Mouse (Mus musculus): ENCODE results near the gene Mipol1.
A peak's percentile ranks its signal among the peaks of the same experiment; 100 is the strongest.
"Not testable (repeated sequence)": the region's sequence is repeated elsewhere in the genome, so short reads cannot be mapped to it uniquely, and the experiment has no call there.

Mipol1 gene

DNA sequence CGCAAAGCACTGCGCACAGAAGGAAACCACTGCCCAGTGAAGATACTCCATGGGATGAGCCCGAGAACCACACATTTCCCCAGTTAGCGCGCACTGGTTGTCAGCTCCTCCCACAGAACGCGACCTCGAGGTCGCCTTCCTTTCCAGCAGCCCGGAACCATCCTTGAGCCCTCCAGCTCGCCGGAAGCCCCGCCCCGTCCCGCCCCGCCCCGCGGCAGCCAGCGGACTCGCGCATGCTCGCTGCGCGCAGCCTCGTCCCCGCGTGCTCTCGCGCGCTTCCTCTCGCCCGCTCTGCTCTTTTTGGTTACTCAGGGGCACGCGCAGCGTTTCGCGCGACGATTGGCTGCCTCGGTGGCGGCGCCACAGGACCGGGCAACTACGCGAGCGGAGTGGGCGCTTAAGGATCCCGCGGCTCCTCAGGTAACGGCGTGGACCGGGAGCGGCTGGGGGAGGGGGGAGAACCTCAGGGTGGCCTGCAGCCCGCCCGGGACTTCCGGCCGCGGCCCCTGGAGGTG lies at the start of gene Mipol1, which contains the start of gene Prps1l3:
TSS of gene Mipol1 (plus strand) at position 236 of the 515 bp plus-strand sequence.
TSS of gene Prps1l3 (plus strand) at position 221 of the 515 bp plus-strand sequence.
- peak; percentile 98 for DNase-seq (ENCODE audit: low read depth, low spot score)

DNA sequence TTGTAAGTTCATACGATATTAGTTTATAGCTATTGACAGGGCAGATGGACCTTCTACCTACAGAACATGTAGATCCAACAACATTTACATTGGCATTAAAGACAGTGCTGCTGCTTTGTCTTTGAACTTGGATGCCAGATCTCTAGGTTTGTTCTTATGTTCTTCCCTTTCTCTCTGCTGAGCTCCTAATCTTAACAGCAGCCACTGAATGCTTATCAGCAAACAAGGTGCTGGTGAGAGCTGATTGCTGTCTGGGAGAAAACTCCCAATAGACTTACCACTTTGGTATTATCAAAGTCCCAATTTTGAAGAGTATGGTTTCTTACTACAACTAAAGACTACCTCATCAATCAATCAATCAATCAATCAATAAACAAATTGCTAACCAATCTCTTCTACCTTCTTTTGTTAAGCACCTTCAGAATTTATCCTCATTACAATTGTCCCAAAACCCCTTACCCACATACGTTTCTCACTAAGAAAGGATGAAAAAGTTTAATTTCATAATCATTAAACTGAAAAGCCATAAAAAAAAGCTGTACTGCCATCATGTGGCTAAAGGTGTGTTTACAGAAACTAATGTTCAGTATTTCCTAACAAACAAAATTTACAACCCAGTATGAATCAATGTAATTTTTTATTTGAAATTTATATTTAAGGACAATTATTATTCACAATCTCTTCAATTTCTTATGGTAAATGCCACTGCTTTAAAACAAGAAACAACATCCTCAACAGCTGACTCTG lies 45.7 kb upstream of the Mipol1 start:
- DNase-seq (ENCODE audit: low read depth, low spot score), result no peak

DNA sequence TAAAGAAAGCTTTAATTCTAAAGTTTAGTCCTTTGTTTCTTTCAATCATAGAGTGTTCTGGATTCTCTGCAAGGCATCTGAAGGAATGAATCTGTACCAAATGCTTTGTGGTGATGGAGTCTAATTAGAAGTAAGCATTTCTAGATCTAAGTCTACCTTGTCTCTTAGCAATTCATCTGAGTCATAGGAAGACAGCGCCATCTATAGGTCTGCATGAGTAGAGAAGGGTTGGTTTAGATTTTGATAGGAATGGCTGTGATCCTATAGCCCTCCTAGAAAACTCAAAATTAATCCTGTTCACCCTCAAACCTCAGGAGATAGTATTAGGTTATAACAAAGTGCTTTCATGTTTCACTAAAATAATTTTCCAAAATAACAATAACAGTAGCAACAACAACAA lies 44.8 kb upstream of the Mipol1 start:
- DNase-seq (ENCODE audit: low read depth, low spot score), result peak; percentile 63

DNA sequence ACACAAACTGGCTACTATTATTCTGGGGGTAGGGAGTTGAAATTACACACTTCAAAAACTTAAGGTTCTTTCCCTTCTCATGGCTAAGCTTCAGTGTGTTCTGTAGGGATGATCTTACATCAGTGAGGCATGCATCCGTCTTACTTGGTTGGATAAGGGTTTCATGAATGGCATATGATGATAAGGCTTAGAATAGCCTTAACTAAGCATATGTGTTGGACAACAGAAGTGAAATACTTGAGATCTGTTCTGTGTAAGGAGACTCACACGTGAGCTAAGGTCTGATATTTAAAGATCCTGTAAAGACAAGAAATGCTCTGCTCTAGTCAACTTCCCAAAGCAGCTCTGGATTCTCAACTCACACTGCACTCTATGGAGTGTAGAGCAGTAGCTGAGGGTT lies 44.1 kb upstream of the Mipol1 start:
- DNase-seq (ENCODE audit: low read depth, low spot score), result no peak

DNA sequence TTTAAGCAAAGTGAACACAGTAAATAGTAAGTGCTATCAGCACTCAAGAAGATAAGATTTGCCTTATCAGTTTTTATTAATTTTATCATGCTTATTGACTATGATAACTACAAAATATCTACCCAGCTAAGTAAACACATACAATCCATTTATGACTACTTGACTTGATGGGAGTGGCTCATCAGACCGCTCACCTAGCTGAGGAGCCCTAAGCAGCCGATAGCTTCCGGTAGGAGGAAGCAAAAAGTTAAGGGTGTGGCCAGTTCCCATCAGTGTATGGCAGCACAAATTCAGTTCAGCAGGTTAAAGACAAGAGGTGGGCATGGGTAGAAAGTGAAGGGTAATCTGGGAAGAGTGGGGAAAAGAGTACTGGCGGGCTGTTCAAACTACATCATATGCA lies 43.2 kb upstream of the Mipol1 start:
- DNase-seq (ENCODE audit: low read depth, low spot score), result no peak

DNA sequence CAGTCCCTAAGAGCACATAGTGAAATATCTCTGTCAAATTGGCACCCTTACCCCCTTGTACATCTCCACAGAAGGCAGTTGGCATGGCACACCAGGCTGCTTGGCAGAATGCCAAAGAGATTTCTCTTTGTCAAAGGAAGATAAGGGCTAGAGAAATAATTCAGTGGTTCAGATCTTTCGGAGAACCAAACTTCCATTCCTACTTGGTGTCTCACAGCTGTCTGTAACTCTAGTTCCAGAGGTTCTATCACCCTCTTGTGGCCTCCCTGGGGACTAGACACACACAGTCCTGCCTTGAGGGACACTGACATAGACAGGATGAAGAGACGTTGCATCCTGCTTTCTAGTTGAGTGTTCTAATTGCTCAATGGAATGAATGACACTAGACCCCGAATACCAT lies 35.6 kb upstream of the Mipol1 start:
- DNase-seq (ENCODE audit: low read depth, low spot score), result peak; percentile 71

DNA sequence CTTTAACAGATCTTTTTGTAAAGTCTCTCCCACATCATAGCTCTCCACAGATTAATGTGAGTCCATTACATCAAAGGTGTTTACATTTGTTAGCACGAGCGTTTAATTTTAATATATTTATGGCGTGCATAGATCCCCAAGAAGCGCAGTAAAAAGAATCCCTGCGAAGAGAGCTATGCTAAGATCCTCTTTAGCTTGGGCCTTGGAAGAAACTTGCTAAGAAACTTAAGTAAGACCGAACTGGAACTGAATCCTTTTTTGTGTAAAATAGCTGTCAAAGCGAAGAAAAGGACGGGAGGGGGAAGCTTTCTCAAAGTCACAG lies 34.0 kb upstream of the Mipol1 start:
- DNase-seq (ENCODE audit: low read depth, low spot score), result no peak

DNA sequence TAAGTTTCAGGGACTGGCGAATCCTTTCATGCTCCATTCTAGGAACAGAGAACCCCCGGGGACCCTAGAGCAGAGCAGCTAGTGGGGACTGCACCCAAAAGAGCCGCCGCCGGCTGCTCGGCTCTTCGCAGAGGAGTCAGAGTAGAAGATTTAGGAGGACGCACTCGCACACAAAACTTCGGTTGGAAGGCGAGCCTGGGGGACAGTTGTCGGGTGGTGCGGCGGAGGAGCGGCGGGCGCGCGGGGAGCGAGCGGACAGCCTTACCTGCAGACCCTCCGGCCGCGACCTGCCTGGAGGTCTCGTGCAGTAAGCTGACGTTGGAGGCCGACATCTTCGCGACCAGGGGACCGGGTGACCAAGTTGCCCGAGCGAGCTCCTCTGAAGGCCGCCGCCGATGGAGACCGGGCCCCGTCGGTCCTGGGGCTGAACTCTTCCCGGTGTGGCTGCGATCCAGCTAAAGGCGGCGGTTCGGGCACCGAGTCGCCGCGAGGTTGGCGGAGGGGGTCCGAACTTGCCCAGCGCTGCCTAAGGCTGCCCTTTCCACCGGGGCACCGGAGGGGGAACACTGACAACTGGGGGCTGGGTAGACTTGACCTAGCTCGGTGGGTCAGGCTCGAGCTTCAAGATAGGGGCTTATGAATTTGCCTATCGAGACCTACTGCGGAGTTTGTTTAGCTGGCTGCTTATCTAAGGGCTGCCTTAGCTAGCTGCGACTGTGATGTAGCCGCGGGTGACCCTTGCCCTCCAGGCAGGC lies 33.4 kb upstream of the Mipol1 start:
- peak; percentile 66 for DNase-seq (ENCODE audit: low read depth, low spot score)

DNA sequence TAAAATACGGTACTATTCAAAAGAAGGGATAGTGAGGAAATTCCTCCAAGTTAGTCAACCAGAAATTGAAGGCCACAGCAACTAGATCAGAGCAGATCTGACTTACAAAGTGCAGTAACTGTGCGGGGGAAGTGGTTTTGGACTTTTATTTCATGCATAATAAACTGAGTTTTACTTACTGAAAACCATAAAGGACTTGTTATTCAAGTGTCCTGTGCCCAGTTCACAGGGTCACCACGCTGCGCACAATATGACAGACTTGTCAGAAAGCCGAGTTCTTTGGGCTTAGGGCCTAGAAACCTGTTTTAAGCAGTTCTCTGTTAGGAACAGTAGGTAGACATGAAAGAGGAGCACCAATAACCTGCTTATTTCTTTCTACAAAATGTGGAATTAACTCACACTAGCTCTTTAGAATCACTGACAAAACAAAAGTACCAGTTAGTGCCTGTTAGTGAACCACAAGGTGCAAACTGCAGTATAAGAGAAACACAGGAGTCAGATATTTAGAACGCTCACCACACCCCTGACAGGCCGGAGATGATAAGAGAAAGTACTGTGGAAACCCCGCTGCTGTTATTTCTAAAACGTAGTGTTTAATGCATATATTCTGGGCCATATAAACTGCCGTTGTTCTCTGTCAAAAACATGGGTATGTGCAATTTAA lies 32.7 kb upstream of the Mipol1 start, which contains the start of gene Slc25a21:
TSS of gene Slc25a21 (minus strand) at position 110 of the 664 bp plus-strand sequence.
- no peak for DNase-seq (ENCODE audit: low read depth, low spot score)

DNA sequence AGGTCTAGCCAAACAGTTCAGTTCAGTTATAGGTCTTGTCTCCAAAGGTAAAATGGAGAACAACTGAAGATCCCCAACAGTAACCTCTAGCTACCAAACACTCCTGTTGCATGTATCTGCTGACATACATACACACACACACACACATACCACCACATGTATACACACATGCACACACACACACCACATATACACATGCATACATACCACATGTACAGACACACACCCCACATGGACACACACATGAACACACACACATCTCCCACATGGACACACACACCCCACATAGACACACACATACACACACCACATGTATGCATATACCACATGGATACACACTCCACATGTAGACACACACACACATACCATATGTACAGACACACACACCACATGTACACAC lies 32.0 kb upstream of the Mipol1 start:
- DNase-seq (ENCODE audit: low read depth, low spot score), result no peak

DNA sequence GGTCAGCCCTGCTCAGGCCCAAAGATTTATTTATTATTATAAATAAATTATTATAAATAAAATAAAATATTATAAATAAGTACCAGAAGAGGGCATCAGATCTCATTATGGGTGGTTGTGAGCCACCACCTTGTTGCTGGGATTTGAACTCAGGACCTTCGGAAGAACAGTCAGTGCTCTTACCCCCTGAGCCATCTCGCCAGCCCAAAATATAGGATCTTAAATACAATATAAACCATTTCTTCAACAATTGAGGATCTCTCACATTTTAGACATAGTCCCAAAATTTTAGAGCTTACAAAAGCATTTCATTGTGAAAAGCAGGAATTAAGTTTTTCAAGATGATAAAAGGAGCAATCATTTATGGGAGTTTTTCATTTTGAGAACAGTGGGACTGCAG lies 30.8 kb upstream of the Mipol1 start:
- DNase-seq (ENCODE audit: low read depth, low spot score), result no peak

DNA sequence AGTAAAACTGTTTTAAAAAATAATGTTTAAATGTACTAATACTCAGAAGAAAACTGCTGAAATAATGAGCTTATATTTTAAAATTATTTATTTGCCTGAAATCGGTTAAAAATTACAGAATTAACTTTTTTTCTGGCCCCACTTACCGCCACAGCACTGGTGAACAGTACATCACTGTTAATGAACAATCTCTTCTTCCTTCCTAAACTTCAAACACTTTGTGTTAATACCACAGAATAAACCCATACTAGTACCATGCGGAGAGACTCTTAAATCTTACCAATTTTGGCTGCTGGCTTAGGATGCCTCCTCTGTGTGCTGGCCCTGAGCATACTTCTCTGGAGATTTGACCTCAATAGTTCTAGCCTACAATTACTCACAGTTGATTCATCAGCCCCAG lies 28.3 kb upstream of the Mipol1 start:
- no peak for DNase-seq (ENCODE audit: low read depth, low spot score)

DNA sequence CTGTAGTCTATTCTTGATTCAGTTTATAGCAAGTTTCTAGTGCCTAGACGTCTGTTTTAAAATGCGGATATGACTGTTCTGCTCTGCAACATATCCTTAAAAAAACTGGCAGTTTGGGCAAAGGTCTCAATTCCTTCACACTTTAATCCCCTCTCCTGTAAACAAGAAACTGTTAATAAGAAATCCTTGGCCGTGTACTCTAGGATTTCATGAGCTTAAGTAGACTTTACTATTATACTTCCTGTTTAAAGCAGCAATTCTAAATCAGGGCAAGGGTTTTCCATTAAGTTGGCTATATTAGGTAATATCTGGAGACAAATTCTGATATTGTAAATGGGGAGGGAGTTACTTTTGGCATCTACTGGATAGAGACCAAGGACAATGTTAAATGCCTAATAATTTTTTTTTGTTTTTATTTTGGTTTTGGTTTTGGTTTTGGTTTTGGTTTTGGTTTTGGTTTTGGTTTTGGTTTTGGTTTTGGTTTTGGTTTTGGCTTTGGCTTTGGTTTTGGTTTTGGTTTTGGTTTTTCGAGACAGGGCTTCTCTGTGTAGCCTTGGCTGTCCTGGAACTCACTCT lies 25.9 kb upstream of the Mipol1 start:
- DNase-seq (ENCODE audit: low read depth, low spot score), result no peak

DNA sequence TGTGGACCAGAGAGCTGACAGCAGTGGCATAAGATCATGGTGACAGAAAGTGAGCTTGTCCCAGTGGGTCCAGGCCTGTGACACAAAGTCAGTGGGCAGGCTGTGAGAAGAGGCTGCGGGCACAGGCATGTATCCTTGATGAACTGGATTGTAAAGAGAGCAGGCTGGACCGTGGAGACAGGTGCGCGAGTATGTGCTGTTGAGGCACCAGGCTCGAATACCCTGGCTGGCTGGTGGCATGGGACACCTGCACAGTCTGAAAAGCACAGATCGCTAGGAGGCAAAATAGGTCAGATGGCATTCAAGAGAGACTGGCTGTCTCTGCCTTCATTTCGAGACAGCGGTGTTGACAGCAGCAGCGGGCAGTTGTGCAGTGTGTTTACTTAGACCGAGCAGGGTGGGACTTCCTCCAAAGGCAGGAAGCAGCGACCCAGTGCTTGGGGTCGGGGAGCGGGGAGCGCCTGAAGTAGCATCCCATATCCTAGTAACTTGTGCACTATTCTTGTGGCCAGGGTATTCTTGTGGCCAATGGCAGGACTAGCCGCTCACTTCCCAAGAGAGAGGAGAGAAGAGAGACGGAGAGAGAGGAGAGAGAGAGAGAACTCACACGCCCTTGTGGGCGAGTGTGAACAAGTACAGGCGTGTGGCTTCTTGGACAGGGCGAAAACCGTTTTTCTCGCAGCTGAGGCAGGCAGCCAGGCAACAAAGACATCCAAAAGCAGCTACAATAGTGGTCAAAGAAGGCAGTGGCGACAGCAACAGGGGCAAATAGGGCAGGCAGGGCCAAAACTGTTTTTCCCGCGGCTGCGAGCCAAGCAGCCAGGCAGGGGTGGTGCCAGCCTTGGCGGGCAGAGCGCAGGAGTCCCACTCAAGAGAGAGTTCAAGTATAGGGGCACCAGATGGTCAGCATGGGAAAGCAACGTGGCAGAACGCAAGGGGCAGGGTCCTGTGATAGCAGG lies 18.6 kb upstream of the Mipol1 start:
- peak; percentile 68 for DNase-seq (ENCODE audit: low read depth, low spot score)

DNA sequence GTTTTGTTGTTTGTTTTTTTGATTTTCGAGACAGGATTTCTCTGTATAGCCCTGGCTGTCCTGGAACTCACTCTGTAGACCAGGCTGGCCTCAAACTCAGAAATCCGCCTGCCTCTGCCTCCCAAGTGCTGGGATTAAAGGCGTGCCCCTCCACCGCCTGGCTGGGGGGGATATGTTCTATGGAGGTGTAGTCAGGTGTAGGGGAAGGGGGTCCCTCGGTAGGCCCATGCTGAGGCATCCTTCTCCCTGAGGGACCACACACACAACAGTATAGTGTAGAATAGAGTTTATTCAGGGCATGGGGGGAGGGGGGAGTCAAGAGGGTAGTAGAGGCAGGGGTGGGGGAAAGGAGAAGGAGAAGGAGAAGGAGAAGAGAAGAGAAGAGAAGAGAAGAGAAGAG lies 17.8 kb upstream of the Mipol1 start:
- DNase-seq (ENCODE audit: low read depth, low spot score), result not testable (repeated sequence)

DNA sequence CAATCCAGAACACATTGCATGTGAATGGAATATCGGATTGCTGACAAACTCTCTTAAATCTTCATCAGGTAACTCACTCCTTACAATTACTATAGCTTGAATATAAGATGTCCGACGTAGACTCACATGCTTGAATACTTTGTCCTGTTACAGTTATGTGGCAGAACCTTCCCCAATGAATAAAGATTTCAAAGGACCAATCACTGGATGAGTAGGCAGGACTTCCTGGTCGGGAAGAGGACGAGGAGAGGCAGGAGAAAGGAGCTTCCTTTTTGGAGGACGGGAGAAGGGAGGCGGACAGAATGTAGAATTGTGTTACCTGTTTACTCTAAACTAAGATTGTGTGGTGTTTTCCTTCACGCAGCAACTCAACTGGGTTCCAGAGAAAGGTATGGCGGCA lies 3.8 kb upstream of the Mipol1 start:
- peak; percentile 68 for DNase-seq (ENCODE audit: low read depth, low spot score)

DNA sequence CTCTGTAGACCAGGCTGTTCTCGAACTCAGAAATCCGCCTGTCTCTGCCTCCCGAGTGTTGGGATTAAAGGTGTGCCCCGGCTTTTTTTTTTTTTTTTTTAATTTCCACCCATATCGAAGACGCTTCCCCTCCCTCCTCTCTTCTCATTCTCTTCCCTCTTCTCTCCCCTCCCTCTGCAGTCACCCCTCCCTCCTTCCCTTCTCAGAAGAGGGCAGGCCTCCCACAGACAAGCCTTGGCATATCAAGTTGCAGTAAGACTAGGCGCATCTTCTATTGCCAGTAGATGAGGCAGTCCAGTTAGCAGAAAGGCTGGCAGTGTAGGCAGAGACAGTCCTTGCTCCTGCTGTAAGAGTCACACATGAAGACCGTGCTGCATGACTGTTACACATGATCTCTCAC lies 2.5 kb upstream of the Mipol1 start:
- DNase-seq (ENCODE audit: low read depth, low spot score), result peak; percentile 53

DNA sequence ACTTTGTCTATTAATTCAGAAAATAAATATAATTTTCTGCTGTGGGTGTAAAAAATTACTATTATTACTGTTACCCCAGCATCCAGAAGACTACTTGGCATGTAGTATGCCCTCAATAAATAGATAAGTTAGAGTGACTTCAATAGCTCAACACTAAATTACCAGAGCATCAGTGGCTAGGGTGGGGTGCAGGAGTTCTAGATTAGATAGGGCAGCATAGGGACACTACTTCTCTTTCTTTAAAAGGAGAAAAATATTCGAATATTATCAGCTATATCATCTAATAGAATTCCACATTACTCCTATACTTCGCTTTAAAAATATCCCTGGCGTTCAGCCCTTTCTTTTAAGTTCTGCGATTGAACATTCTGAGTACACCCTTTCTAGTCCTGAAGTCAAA lies 524 bp upstream of the Mipol1 start:
- no peak for DNase-seq (ENCODE audit: low read depth, low spot score)

DNA sequence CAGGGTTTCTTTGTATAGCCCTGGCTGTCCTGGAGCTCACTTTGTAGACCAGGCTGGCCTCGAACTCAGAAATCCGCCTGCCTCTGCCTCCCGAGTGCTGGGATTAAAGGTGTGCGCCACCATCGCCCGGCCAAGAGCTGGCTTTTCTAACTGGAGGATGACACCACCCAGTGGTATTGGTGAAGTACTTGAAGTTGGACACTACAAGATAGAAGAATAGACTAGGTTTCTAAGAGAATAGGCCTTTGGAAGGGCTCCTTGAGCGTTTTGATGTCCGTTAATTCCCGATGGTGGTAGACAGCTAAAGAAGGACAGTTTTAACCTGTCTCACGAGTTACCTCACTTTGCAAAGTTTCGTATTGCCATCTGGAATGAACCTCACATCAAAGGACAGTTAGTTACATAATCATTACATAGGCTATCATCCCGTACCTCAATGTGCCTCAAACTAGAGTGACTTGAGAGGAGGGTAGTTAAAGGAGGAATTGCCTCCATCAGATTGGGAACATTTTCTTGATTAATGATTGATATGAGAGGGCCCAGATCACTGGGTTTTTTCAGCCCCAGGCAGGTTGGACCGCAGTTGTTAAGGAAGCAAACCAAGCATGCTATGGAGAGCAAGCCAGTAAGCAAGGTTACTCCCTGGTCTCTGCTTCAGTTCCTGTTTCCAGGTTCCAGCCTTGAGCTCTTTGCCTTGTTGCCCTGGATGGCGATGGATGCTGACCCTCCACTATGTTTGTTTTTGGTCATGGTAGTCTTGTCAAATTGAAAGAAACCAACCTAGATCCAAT lies 1.1 kb downstream of the Mipol1 start:
- DNase-seq (ENCODE audit: low read depth, low spot score), result peak; percentile 81

DNA sequence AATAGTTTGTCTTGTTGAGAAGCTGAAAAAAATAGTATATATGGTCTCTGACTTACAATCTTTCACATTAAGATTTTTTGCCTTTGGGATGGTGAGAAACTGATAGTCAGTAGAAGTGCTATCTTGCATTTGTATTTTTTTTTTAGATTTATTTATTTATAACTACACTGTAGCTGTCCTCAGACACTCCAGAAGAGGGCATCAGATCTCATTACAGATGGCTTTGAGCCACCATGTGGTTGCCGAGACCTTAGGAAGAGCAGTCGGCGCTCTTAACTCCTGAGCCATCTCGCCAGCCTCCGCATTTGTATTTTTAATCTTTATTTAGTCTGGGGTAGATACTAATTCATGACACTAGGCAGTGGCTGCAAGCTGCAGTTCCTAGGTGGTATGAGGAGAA lies 3.2 kb downstream of the Mipol1 start:
- peak; percentile 51 for DNase-seq (ENCODE audit: low read depth, low spot score)

Measured in ZHBTc4 (cell line).